In the genomic region with DNA sequence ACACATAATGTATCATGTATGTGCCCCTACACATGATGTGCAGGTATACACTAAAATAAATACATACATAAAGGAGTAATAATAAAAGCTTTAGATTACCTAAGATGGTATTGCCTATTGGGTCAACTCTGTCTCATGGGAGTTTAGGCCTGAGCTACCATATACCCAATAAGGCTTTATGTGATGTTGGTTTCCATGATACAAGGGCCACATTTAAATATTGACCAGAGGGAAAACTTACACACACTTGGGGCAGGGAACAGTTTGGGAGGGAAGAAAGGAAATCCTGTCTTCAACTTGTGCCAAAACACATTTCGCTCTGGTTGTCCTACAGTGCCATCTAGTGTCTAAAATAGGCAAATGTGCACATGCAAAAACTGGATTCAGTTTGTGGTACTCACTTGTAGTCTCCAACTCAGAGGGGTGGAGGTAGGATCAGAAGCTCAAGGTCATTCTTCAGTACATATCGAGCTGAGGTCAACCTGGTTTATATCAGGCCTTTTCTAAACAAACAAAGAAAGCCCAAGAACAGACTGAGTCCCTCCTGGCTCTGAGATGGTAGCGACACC, we compare ENCODE assay signal across 8 mouse cellular contexts. TPM values are rescaled to one million over a fixed set of nuclear protein-coding genes. Genes with fewer than 3 reads are reported as not detected.
DNase-seq lines count a peak whose midpoint lies in the region; ATAC-seq and TF ChIP-seq lines count a peak whose summit lies in the region.

No protein-coding gene starts in this region.

- H3K27me3 ChIP-seq in thymus, adult 2 months (ENCODE audit: control insufficient read depth, insufficient read depth, low read length): no peaks in the 10 kb centered on the region
- 0 out of 2 replicates have a peak, but pooled peaks cover 2% of the 10 kb centered on the region for H3K27me3 ChIP-seq in hindbrain, embryonic 16.5 days (replicated peaks; ENCODE audit: control insufficient read depth, insufficient read depth, low read length)

- no peak overlapping the region for H3K4me2 ChIP-seq in hindbrain, embryonic 16.5 days (ENCODE audit: low read length)

- 33% methylated on average over 3 of the region's 3 CpGs for WGBS in thymus, adult 2 months
- 49% methylated on average over 3 of the region's 3 CpGs for WGBS in hindbrain, embryonic 16.5 days

- no peak overlapping the region for H3K4me3 ChIP-seq in thymus, adult 2 months (ENCODE audit: control insufficient read depth, insufficient read depth, low read length)
- H3K4me3 ChIP-seq in hindbrain, embryonic 16.5 days (ENCODE audit: low read length): no peak overlapping the region

- TF ChIP-seq CTCF in thymus, adult 2 months (IDR thresholded peaks at IDR 0.05; ENCODE audit: borderline replicate concordance, control insufficient read depth, extremely low read depth, insufficient read depth, low read length, poor library complexity): no peak

- no peak overlapping the region for H3K9ac ChIP-seq in hindbrain, embryonic 16.5 days (ENCODE audit: low read depth, low read length)

- H3K27ac ChIP-seq in thymus, adult 2 months (ENCODE audit: control insufficient read depth, insufficient read depth, low read length): no peak overlapping the region
- no peak overlapping the region for H3K27ac ChIP-seq in hindbrain, embryonic 16.5 days (ENCODE audit: low read depth, low read length)

- ATAC-seq in cerebellum, adult (ENCODE audit: insufficient number of reproducible peaks, low FRiP score, low TSS enrichment): no peak
- ATAC-seq in hindbrain, embryonic 16.5 days: peak; percentile 52; the same call in 1 of the 2 replicates

- H3K36me3 ChIP-seq in thymus, adult 2 months (ENCODE audit: control insufficient read depth, insufficient read depth, low read length): no peaks in the 10 kb centered on the region
- H3K36me3 ChIP-seq in hindbrain, embryonic 16.5 days (ENCODE audit: control insufficient read depth, insufficient read depth, low read length): no peaks in the 10 kb centered on the region

- TF ChIP-seq POLR2A in thymus, adult 2 months (IDR thresholded peaks at IDR 0.05; ENCODE audit: control insufficient read depth, extremely low read depth, insufficient read depth, low read length, poor library complexity): no peak

- no peaks in the 10 kb centered on the region for H3K4me1 ChIP-seq in thymus, adult 2 months (replicated peaks; ENCODE audit: control insufficient read depth, insufficient read depth, low read length)
- H3K4me1 ChIP-seq in hindbrain, embryonic 16.5 days (ENCODE audit: control insufficient read depth, insufficient read depth, low read depth, low read length): no peaks in the 10 kb centered on the region

- DNase-seq in cerebellum, adult 11 months: peak; percentile 27
- DNase-seq in thymus, adult 2 months: peak; percentile 18
- DNase-seq in thymus, adult 18-20 months: no peak
- peak; percentile 4 to 54 for DNase-seq in cerebellum, postnatal 36 days
- peak; percentile 4 to 24 for DNase-seq in lung, adult 18-20 months
- peak; percentile 14 for DNase-seq in skeletal muscle tissue, adult 2 months (ENCODE audit: low read depth, low spot score)

- H3K9me3 ChIP-seq in hindbrain, embryonic 16.5 days (ENCODE audit: control insufficient read depth, low read length): no peaks in the 10 kb centered on the region

RNA-seq across cellular contexts. Expression of a gene that starts 38.8 kb away (rescaled TPM):
- polyA plus RNA-seq in thymus, adult 2 months (2012; rRNA removed): 0.98 and 1.2 TPM in 2 replicates
- polyA plus RNA-seq in hindbrain, embryonic 16.5 days (2015; fragmentation: Nextera tagmentation; extraction: Ambion mirVana): 4.4 and 4.9 TPM in 2 replicates

Comparison
In these comparisons a context has a peak if more than half of its experiments do, and no peak if none do; other contexts are left out.
1. DNase-seq: peak in cerebellum, adult 11 months (single experiment), thymus, adult 2 months (single experiment), cerebellum, postnatal 36 days (2 of 2), lung, adult 18-20 months (2 of 2) and skeletal muscle tissue, adult 2 months (single experiment); none in thymus, adult 18-20 months (0 of 2).